Mouse (Mus musculus) embryonic facial prominence, embryonic 13.5 days (tissue): Measurements from ENCODE around the gene Net1. TPM values are rescaled to one million over a fixed set of nuclear protein-coding genes. Genes with fewer than 3 reads are reported as not detected.
A peak's percentile ranks its signal among the peaks of the same experiment; 100 is the strongest.

Experiments
- ATAC-seq: fragments of 200-750 bp; cut with Nextera tagmentation; 2 replicates; pipeline ENCODE4 v1.8.0; 2017; ENCODE audit warnings: low read depth; ENCODE audit not compliant: insufficient number of reproducible peaks, insufficient read depth, low FRiP score, low TSS enrichment
- H3K27ac ChIP-seq: fragments of 300-500 bp; sonication (generic); 2 replicates; pipeline ENCODE4 v1.5.1; 2015; ENCODE audit warnings: moderate library complexity, mild to moderate bottlenecking, inconsistent platforms
- H3K27me3 ChIP-seq: fragments of 300-500 bp; sonication (generic); 2 replicates; pipeline ENCODE4 v1.6.1; 2015; ENCODE audit warnings: mild to moderate bottlenecking, inconsistent platforms
- H3K36me3 ChIP-seq: fragments of 300-500 bp; sonication (generic); 2 replicates; pipeline ENCODE4 v1.6.1; 2015; ENCODE audit warnings: mild to moderate bottlenecking, inconsistent platforms
- H3K4me1 ChIP-seq: fragments of 300-500 bp; sonication (generic); 2 replicates; pipeline ENCODE4 v1.6.1; 2015; ENCODE audit warnings: inconsistent platforms
- H3K4me2 ChIP-seq: fragments of 300-500 bp; sonication (generic); 2 replicates; pipeline ENCODE4 v1.6.1; 2015; ENCODE audit warnings: moderate library complexity, mild to moderate bottlenecking, inconsistent platforms
- H3K4me3 ChIP-seq: fragments of 300-500 bp; sonication (generic); 2 replicates; pipeline ENCODE4 v1.5.1; 2015; ENCODE audit warnings: mild to moderate bottlenecking, inconsistent platforms
- H3K9ac ChIP-seq: fragments of 300-500 bp; sonication (generic); 2 replicates; pipeline ENCODE4 v1.6.1; 2015; ENCODE audit warnings: mild to moderate bottlenecking, inconsistent platforms
- H3K9me3 ChIP-seq: fragments of 300-500 bp; sonication (generic); 2 replicates; pipeline ENCODE4 v1.6.1; 2016; ENCODE audit warnings: inconsistent platforms
- WGBS: fragments of 180-500 bp; shearing (Covaris S2); methylation state at CpG from one replicate; pipeline ENCODE4 v1.1.7; 2015; ENCODE audit warnings: mixed read lengths; 5-methylcytosine and 5-hydroxymethylcytosine counted together
- polyA plus RNA-seq: library from polyadenylated mRNA; unstranded; fragments of >200 nt; fragmentation: Nextera tagmentation; extraction: Ambion mirVana; gene quantifications from 2 replicates; pipeline ENCODE4 v1.2.1, GENCODE M21; 2015

Net1 gene
- polyA plus RNA-seq, result 137 and 173 TPM in 2 replicates

- WGBS, result under 1% methylated on average over 52 of the region's 52 CpGs
- no peaks in the 10 kb centered on the region for H3K9me3 ChIP-seq
- peaks cover 8% of the 10 kb centered on the region; the same call in 1 of the 2 replicates for H3K4me1 ChIP-seq
- peak within 1 kb of the TSS; percentile 69 for H3K4me3 ChIP-seq
- H3K36me3 ChIP-seq, result peaks cover 17% of the 10 kb centered on the region
- peak within 1 kb of the TSS; percentile 81 for H3K9ac ChIP-seq
- H3K27ac ChIP-seq, result 0 out of 2 replicates have a peak within 1 kb of the TSS, but pooled peaks have one; percentile 36
- ATAC-seq, result peak; percentile 93
- H3K27me3 ChIP-seq, result no peaks in the 10 kb centered on the region
- H3K4me2 ChIP-seq, result peak within 1 kb of the TSS; percentile 83
Measured at GRCm38 (mm10) chr13:3917571-3918311, at the start of gene Net1, which contains the start of gene Tubal3. Gene Net1 (minus strand): TSS chr13:3918220. Gene Tubal3 (plus strand): TSS chr13:3918274.

DNA sequence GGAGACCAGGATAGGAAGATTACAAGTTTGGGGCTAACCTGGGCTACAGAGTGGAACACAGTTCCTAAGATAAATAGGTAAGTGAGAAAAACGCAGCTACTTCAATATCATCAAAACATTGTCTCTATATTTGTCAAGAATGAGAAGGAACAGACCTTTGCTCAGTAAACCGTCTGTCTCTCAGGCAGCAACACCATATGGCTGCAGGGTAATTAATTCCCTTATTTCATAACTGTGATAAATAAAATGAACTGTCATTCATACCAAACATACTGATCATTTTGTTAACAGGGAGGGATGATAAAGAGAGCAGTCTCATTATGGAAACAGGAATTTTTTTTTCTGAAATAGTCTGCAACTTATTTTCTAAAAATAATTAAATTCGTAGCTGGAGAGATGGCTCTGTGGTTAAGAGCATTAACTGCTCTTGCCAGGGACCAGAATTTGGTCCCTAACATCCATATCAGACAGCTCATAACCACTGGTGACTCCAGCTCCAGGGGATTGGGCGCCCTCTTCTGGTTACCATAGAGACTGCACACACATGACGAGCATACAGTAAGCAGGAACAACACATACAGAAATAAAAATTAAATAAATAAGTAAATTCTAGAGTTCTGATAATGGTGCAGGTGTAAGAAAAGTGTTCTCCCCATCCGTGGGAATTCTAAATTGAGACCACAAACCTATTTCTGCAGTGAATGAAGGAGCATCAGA is 33.3 kb upstream of the Net1 start:
- no peaks in the 10 kb centered on the region for H3K4me1 ChIP-seq
- no peak overlapping the region for H3K4me2 ChIP-seq
- H3K4me3 ChIP-seq, result no peak overlapping the region
- H3K9ac ChIP-seq, result no peak overlapping the region
- no peaks in the 10 kb centered on the region for H3K27me3 ChIP-seq
- no peaks in the 10 kb centered on the region for H3K36me3 ChIP-seq
- H3K9me3 ChIP-seq, result peaks cover 3% of the 10 kb centered on the region; the same call in 1 of the 2 replicates
- no peak overlapping the region for H3K27ac ChIP-seq
- 77% methylated on average over 6 of the region's 6 CpGs for WGBS
- no peak for ATAC-seq

DNA sequence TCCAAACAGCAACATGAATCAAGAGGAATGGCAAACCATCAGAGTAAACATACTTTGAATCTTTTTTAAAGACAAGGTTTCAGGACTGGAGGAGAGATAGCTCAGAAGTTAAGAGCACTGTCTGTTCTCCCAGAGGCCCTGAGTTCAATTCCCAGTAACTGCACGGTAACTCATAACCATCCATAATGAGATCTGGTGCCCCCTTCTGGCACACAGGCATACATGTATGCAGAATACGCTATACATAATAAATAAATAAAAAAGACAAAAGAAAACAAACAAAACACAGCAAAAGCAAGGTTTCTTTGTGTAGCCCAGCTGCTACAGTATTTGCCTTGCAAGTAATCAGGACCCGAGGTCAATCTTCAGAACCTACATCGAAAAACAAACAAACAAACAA is 31.5 kb upstream of the Net1 start:
- Histone ChIP-seq H3K27me3 (no peaks in the 10 kb centered on the region), H3K9me3 (peaks cover under 1% of the 10 kb centered on the region; the same call in 1 of the 2 replicates), H3K4me2 (no peak overlapping the region), H3K36me3 (no peaks in the 10 kb centered on the region), H3K27ac (no peak overlapping the region), H3K9ac (no peak overlapping the region), H3K4me1 (no peaks in the 10 kb centered on the region), H3K4me3 (no peak overlapping the region)
- 95% methylated on average over 4 of the region's 4 CpGs for WGBS
- no peak for ATAC-seq

DNA sequence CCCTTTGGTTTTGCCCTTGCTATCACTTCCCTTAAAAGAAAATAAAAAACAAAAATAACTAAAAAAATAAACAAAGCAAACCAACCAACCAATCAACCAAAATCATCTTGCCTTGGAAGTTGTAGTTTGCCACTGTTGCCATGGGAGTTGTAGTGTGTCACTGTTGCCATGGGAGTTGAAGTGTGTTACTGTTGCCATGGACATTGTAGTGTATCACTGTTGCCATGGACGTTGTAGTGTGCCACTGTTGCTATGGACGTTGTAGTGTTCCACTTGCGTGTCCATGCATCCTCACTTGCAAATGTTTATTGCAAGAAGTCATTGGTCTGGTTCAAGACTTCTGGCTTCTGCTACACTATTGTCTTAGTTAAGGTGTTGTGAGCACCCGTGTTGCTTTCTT is 29.2 kb upstream of the Net1 start:
- Histone ChIP-seq H3K27ac (no peak overlapping the region), H3K36me3 (no peaks in the 10 kb centered on the region), H3K9me3 (no peaks in the 10 kb centered on the region), H3K9ac (no peak overlapping the region), H3K4me2 (no peak overlapping the region), H3K27me3 (no peaks in the 10 kb centered on the region), H3K4me3 (no peak overlapping the region), H3K4me1 (no peaks in the 10 kb centered on the region)
- WGBS, result 83% methylated on average over 4 of the region's 4 CpGs
- no peak for ATAC-seq

DNA sequence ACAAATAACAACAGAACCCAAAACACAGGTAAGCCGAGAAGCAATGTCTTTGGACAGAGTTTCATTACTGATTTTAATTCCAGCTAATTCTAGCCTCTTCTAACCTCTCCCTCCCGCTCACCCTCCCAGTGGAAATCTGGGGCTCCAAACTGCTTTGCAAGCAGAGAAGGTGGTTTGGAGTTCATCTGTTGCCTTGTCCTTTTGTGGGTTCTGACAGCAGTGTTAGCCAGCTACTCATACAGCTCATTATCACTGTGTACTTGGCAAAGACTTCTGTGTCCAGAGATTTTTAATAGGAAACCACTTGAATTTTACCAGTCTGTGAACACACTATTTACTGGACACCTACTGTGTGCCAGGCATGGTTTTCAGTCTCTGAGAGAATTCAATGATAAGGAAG is 27.2 kb upstream of the Net1 start, which contains the start of gene Ucn3:
Gene Ucn3, minus strand, starts transcription at position 101 of the 400 bp plus-strand sequence.
- Histone ChIP-seq H3K27ac (no peak within 1 kb of the TSS), H3K4me3 (no peak within 1 kb of the TSS), H3K4me2 (no peak within 1 kb of the TSS), H3K9me3 (no peaks in the 10 kb centered on the region), H3K36me3 (no peaks in the 10 kb centered on the region), H3K9ac (no peak within 1 kb of the TSS), H3K4me1 (no peaks in the 10 kb centered on the region), H3K27me3 (no peaks in the 10 kb centered on the region)
- WGBS, result 61% methylated on average over 2 of the region's 2 CpGs
- no peak for ATAC-seq

DNA sequence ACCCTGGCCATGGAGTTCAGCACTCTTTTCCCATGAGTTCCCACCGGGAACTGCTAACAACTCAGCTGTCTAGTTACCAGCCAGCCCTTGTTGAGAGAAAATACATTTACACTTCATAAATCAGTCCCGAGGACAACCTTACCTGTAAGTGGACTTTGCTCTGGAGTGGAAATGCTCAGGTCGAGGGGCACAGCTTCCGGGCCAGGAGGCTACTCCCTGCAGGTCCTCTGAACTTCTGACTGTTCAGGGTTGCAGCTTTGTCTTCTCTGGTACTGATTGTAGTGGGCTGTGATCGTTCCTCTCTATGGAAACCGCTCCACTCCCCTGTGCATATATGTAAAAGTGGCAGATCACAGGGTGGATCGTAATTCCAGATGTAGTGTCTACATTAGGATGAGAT is 26.7 kb upstream of the Net1 start:
- Histone ChIP-seq H3K27me3 (no peaks in the 10 kb centered on the region), H3K4me2 (no peak overlapping the region), H3K4me3 (no peak overlapping the region), H3K4me1 (no peaks in the 10 kb centered on the region), H3K9ac (no peak overlapping the region), H3K9me3 (no peaks in the 10 kb centered on the region), H3K27ac (no peak overlapping the region), H3K36me3 (no peaks in the 10 kb centered on the region)
- no peak for ATAC-seq
- 67% methylated on average over 7 of the region's 7 CpGs for WGBS

DNA sequence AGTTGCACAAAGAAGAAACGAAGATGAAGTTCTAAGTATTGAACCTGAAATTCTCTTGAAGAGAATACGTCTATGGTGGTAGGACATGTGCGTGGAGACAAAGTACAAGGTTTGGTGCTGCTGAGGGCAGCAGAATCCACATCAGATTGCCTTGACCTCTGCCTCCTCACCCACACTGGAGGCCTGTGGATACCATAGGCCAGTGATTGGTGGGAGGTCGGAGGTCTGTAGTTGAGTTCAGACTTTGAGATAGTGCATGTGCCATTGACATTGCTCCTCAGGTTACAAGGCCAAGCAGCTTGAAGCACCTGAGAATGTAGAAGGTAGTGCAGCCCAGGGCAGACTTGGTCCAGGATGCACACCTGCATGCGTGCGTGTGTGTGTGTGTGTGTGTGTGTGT is 8.0 kb upstream of the Net1 start:
- 92% methylated on average over 6 of the region's 6 CpGs for WGBS
- no peak overlapping the region for H3K4me3 ChIP-seq
- H3K36me3 ChIP-seq, result no peaks in the 10 kb centered on the region
- no peak overlapping the region for H3K4me2 ChIP-seq
- no peaks in the 10 kb centered on the region for H3K9me3 ChIP-seq
- H3K27ac ChIP-seq, result no peak overlapping the region
- no peak overlapping the region for H3K9ac ChIP-seq
- ATAC-seq, result no peak
- H3K4me1 ChIP-seq, result no peaks in the 10 kb centered on the region
- no peaks in the 10 kb centered on the region for H3K27me3 ChIP-seq

DNA sequence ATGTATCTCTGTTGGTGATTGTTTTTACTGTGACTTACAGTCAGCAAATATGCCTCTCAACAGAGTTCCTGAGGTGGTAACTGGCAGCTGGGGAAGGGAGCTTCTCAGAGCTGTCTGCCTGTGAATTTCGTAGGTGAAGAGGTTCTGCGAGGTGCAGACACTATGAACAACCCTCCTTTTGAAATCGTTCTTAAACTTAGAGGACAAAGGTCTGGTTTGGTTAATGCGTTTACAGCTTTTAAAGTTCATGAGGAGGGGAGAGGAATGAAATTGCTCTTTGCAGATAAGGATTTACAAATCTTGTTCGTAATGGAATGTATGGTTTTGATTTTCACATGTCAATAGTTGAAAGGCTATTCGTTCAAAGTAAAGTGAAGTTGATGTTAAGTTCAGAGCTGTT is 7.6 kb upstream of the Net1 start:
- H3K27me3 ChIP-seq, result no peaks in the 10 kb centered on the region
- no peak overlapping the region for H3K27ac ChIP-seq
- H3K9me3 ChIP-seq, result no peaks in the 10 kb centered on the region
- H3K4me3 ChIP-seq, result no peak overlapping the region
- H3K36me3 ChIP-seq, result no peaks in the 10 kb centered on the region
- 72% methylated on average over 6 of the region's 6 CpGs for WGBS
- no peak overlapping the region for H3K4me2 ChIP-seq
- no peaks in the 10 kb centered on the region for H3K4me1 ChIP-seq
- H3K9ac ChIP-seq, result no peak overlapping the region
- no peak for ATAC-seq

DNA sequence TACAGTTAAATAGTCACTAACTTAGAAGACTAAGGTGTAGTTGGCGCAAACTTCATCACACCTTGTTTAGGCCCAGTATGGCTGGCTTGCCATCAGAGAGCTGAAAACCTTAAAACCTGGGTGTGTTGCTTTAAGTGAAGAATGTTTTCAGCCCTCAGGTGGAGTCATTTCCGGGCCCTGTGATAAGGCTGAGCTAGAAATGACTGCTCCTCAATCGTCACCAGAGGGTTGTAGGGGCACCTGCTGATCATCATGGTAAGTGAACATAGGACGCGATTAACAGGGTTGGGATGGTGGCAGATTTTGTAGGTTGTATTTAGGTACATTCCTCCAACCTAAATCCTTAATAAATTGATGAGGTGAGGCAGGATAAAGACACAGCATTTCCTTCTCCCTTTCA is 6.5 kb upstream of the Net1 start:
- Histone ChIP-seq H3K4me1 (no peaks in the 10 kb centered on the region), H3K9ac (no peak overlapping the region), H3K27me3 (no peaks in the 10 kb centered on the region), H3K4me3 (no peak overlapping the region), H3K9me3 (no peaks in the 10 kb centered on the region), H3K36me3 (no peaks in the 10 kb centered on the region), H3K27ac (no peak overlapping the region), H3K4me2 (no peak overlapping the region)
- ATAC-seq, result no peak
- WGBS, result 76% methylated on average over 5 of the region's 5 CpGs

GRCm38 (mm10) chr13:3913504-3913903 is 4.5 kb downstream of the Net1 start:
- peaks cover 35% of the 10 kb centered on the region for H3K36me3 ChIP-seq
- no peak overlapping the region for H3K9ac ChIP-seq

DNA sequence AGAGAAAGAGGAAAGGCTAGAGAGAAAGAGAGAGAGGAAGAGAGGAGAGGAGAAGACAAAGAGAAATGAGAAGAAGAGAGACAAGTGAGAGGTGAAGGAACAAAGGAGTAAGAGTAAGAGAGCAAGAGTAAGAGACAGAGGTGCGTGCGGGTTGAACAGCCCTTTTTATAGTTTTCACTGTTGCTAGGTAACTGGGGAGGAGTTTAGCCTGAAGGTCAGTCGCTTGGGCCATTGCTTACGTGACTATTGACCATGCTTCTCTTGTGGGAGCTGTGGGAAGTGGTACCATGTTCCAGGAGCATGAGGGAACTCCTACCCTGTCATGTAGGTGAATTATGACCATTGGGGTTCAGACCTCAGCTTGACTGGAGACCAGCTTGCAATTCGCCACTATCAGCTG is 7.7 kb downstream of the Net1 start:
- H3K36me3 ChIP-seq, result peaks cover 30% of the 10 kb centered on the region
- no peaks in the 10 kb centered on the region for H3K9me3 ChIP-seq
- H3K4me2 ChIP-seq, result no peak overlapping the region
- no peak overlapping the region for H3K27ac ChIP-seq
- H3K4me3 ChIP-seq, result no peak overlapping the region
- no peak overlapping the region for H3K9ac ChIP-seq
- H3K27me3 ChIP-seq, result no peaks in the 10 kb centered on the region
- no peaks in the 10 kb centered on the region for H3K4me1 ChIP-seq
- 97% methylated on average over 5 of the region's 5 CpGs for WGBS
- no peak for ATAC-seq

More at GRCm38 (mm10) chr13:3913504-3913903, 4.5 kb downstream of the Net1 start:
- no peak overlapping the region for H3K4me2 ChIP-seq
- H3K27ac ChIP-seq, result no peak overlapping the region
- peaks cover 8% of the 10 kb centered on the region; the same call in 1 of the 2 replicates for H3K4me1 ChIP-seq
- no peak overlapping the region for H3K4me3 ChIP-seq
- 82% methylated on average over 4 of the region's 4 CpGs for WGBS
- ATAC-seq, result no peak
- H3K9me3 ChIP-seq, result no peaks in the 10 kb centered on the region
- no peaks in the 10 kb centered on the region for H3K27me3 ChIP-seq

DNA sequence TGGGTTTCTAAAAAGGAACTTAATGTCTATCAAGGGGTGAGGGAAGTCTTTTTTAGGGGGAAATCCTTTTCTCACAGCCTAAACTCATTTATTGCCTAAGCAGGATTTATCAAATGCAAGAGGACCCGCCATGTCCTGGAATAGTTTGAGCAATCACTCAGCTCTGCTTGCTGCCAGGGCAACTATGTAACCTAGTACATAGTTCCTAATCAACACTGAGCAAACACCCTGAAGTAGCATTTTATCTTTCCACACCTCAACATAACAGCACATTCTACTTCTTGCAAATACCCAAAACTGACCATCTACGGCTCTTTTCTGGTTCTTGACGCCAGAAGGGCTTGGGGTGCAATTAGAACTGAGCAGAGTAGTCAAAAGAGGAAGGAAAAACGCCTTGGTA is 9.8 kb downstream of the Net1 start:
- H3K27ac ChIP-seq, result no peak overlapping the region
- H3K4me3 ChIP-seq, result no peak overlapping the region
- H3K9me3 ChIP-seq, result no peaks in the 10 kb centered on the region
- no peak for ATAC-seq
- H3K9ac ChIP-seq, result no peak overlapping the region
- WGBS, result 91% methylated on average over 4 of the region's 4 CpGs
- H3K27me3 ChIP-seq, result no peaks in the 10 kb centered on the region
- H3K4me1 ChIP-seq, result no peaks in the 10 kb centered on the region
- H3K36me3 ChIP-seq, result peaks cover 23% of the 10 kb centered on the region
- no peak overlapping the region for H3K4me2 ChIP-seq
